Mouse (Mus musculus) midbrain, embryonic 12.5 days (tissue): ENCODE measurements around the gene Mn1. TPM values are rescaled to one million over a fixed set of nuclear protein-coding genes. Genes with fewer than 3 reads are reported as not detected.

Source experiments
- ATAC-seq: fragments of 200-750 bp; cut with Nextera tagmentation; 2 replicates; pipeline ENCODE4 v1.8.0; 2017; ENCODE audit warnings: low read depth, moderate TSS enrichment, moderate library complexity; ENCODE audit not compliant: low FRiP score
- H3K27ac ChIP-seq: fragments of 300-500 bp; sonication (generic); replicated peaks from 2 replicates; pipeline ENCODE4 v1.5.1; 2016; ENCODE audit warnings: mild to moderate bottlenecking
- H3K27me3 ChIP-seq: fragments of 300-500 bp; sonication (generic); 2 replicates; pipeline ENCODE4 v1.6.1; 2016; ENCODE audit warnings: mild to moderate bottlenecking
- H3K36me3 ChIP-seq: fragments of 300-500 bp; sonication (generic); 2 replicates; pipeline ENCODE4 v1.6.1; 2016
- H3K4me1 ChIP-seq: fragments of 300-500 bp; sonication (generic); 2 replicates; pipeline ENCODE4 v1.6.1; 2016
- H3K4me2 ChIP-seq: fragments of 300-500 bp; sonication (generic); replicated peaks from 2 replicates; pipeline ENCODE4 v1.6.1; 2016; ENCODE audit warnings: mild to moderate bottlenecking, moderate library complexity
- H3K4me3 ChIP-seq: fragments of 300-500 bp; sonication (generic); 2 replicates; pipeline ENCODE4 v1.5.1; 2016; ENCODE audit warnings: mild to moderate bottlenecking
- H3K9ac ChIP-seq: fragments of 300-500 bp; sonication (generic); replicated peaks from 2 replicates; pipeline ENCODE4 v1.6.1; 2016; ENCODE audit warnings: mild to moderate bottlenecking, moderate library complexity
- H3K9me3 ChIP-seq: fragments of 300-500 bp; sonication (generic); 2 replicates; pipeline ENCODE4 v1.6.1; 2016; ENCODE audit warnings: mild to moderate bottlenecking
- WGBS: fragments of 180-500 bp; shearing (Covaris S2); methylation state at CpG from one replicate; pipeline ENCODE4 v1.1.7; 2016; 5-methylcytosine and 5-hydroxymethylcytosine counted together
- polyA plus RNA-seq: library from polyadenylated mRNA; unstranded; fragments of >200 nt; fragmentation: Nextera tagmentation; extraction: Ambion mirVana; gene quantifications from 2 replicates; pipeline ENCODE4 v1.2.1, GENCODE M21; 2016

Gene Mn1
- polyA plus RNA-seq, 1 experiment from 2014 or later = 61.8 TPM

GRCm38 (mm10) chr5:111501691-111502441 is 84.7 kb downstream of the Mn1 start:
- 81% methylated on average over 13 of the region's 13 CpGs for WGBS
- Histone ChIP-seq H3K27ac (no peak overlapping the region), H3K9ac (no peak overlapping the region), H3K36me3 (no peaks in the 10 kb centered on the region), H3K9me3 (no peaks in the 10 kb centered on the region), H3K4me2 (no peak overlapping the region), H3K27me3 (peaks cover 8% of the 10 kb centered on the region; the same call in 1 of the 2 replicates), H3K4me3 (no peak overlapping the region), H3K4me1 (peaks cover 9% of the 10 kb centered on the region)
- ATAC-seq = no peak

DNA sequence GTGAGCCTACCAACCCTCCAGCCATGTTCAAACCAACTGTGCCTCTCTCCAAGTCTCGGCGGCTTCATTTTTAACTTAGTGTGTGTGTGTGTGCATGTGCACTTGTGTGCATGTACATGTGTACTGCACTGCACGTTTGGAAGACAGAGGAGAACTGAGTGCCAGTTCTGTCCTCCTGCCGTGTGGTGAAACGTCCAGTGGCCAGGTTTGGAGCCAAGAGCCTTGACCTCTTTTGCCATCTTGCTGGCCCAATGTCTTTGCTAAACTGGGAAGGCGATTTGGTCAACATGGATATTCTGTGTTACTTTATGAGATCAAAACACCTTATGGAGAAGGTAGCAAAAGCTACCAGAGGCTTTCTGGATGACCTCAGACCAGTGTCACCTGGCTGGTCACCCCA is 88.1 kb downstream of the Mn1 start:
- no peak overlapping the region for H3K4me2 ChIP-seq
- 91% methylated on average over 6 of the region's 6 CpGs for WGBS
- H3K36me3 ChIP-seq = no peaks in the 10 kb centered on the region
- H3K27me3 ChIP-seq = 0 out of 2 replicates have a peak, but pooled peaks cover 4% of the 10 kb centered on the region
- no peak overlapping the region for H3K9ac ChIP-seq
- no peak overlapping the region for H3K4me3 ChIP-seq
- no peak for ATAC-seq
- no peaks in the 10 kb centered on the region for H3K9me3 ChIP-seq
- H3K27ac ChIP-seq = no peak overlapping the region
- H3K4me1 ChIP-seq = peaks cover 36% of the 10 kb centered on the region

DNA sequence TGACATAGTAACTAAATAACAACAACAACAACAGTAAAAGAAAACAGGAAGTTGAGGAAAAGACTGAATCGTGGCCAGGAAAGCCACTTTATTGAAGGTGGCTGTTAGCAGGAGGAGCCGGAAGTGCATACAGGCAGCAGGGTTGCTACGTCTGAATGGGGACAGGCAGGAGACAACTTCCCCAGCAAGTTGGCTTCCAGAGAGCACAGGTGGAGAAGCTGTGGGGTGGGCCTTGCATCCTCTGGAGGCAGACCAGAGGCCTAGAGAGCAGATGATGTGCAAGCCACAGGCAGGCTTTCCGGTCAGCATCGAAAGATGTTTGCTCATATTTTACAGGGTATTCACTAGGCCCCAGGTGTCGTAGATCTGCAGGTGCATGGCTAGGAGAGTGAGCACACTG is 88.7 kb downstream of the Mn1 start:
- Histone ChIP-seq H3K9me3 (no peaks in the 10 kb centered on the region), H3K27me3 (0 out of 2 replicates have a peak, but pooled peaks cover 4% of the 10 kb centered on the region), H3K4me3 (no peak overlapping the region), H3K4me1 (peaks cover 41% of the 10 kb centered on the region), H3K36me3 (no peaks in the 10 kb centered on the region), H3K4me2 (no peak overlapping the region), H3K27ac (no peak overlapping the region), H3K9ac (no peak overlapping the region)
- no peak for ATAC-seq
- 88% methylated on average over 6 of the region's 6 CpGs for WGBS

DNA sequence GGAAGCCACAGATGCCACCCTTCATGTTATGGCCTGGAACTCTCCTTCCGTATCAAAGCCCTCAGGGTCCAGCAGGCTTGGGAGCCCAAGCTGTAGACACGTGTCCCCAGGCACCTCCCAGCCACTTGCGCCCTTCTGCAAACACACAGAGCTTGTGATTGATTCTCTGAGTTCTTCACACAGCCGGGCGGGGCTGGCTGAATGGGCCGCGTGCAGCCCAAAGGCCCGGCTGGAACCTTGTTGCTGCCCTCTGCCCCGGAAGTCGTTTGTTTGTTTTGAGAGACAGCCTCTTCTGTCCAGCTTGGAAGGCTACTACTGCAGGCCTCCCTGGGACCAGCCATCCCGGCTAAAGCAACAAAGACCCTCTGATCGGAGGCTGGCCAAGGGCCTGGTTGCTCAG is 89.2 kb downstream of the Mn1 start:
- H3K4me3 ChIP-seq = no peak overlapping the region
- 41% methylated on average over 12 of the region's 12 CpGs for WGBS
- peaks cover 44% of the 10 kb centered on the region for H3K4me1 ChIP-seq
- H3K9ac ChIP-seq = no peak overlapping the region
- ATAC-seq = no peak
- no peak overlapping the region for H3K27ac ChIP-seq
- 0 out of 2 replicates have a peak, but pooled peaks cover 4% of the 10 kb centered on the region for H3K27me3 ChIP-seq
- no peak overlapping the region for H3K4me2 ChIP-seq
- H3K9me3 ChIP-seq = no peaks in the 10 kb centered on the region
- no peaks in the 10 kb centered on the region for H3K36me3 ChIP-seq

Other genes with a start within 250 kb of the Mn1 start
- 110 and 113 TPM in 2 replicates for gene Pitpnb, start 86.6 kb upstream of the Mn1 start, polyA plus RNA-seq